Mouse (Mus musculus) MEL (cell line): ENCODE measurements around the gene Dmrta1. TPM values are rescaled to one million over a fixed set of nuclear protein-coding genes. Genes with fewer than 3 reads are reported as not detected.
A peak's percentile ranks its signal among the peaks of the same experiment; 100 is the strongest.

Experiments used
- DNase-seq: peaks from one replicate; pipeline ENCODE4 v3.0.0; 2011; ENCODE audit warnings: low read depth, low spot score
- H3K27ac ChIP-seq: 2 replicates; pipeline ENCODE4 v1.5.1; 2012; ENCODE audit warnings: low read depth, mild to moderate bottlenecking, control low read depth, low read length, moderate library complexity; ENCODE audit not compliant: control insufficient read depth
- H3K27me3 ChIP-seq, 2 experiments: fragments of 150-350 bp in 1 of 2; sonication (generic) in 1 of 2; 2 replicates each; pipeline ENCODE4 v1.6.1; 2012; ENCODE audit warnings: low read length in 2 of 2, mild to moderate bottlenecking in 2 of 2, improper control_type of control experiment in 1 of 2, moderate library complexity in 1 of 2; ENCODE audit not compliant: insufficient read depth in 2 of 2, control insufficient read depth in 1 of 2
- H3K36me3 ChIP-seq, 2 experiments: 2 replicates each; pipeline ENCODE4 v1.6.1; 2012 to 2014; ENCODE audit warnings: low read length in 2 of 2, improper control_type of control experiment in 1 of 2, inconsistent platforms in 1 of 2, mild to moderate bottlenecking in 1 of 2; ENCODE audit not compliant: insufficient read depth in 2 of 2, control insufficient read depth in 1 of 2
- H3K4me1 ChIP-seq, 2 experiments: fragments of 150-350 bp in 1 of 2; sonication (generic) in 1 of 2; 2 replicates each; pipeline ENCODE4 v1.6.1; 2012; ENCODE audit warnings: low read length in 2 of 2, improper control_type of control experiment in 1 of 2, mild to moderate bottlenecking in 1 of 2; ENCODE audit not compliant: insufficient read depth in 2 of 2, control insufficient read depth in 1 of 2
- H3K4me3 ChIP-seq, 2 experiments: fragments of 150-350 bp in 1 of 2; sonication (generic) in 1 of 2; 2 replicates each; pipeline ENCODE4 v1.5.1; 2012; ENCODE audit warnings: low read depth in 2 of 2, low read length in 2 of 2, mild to moderate bottlenecking in 2 of 2, moderate library complexity in 2 of 2, control low read depth in 1 of 2, improper control_type of control experiment in 1 of 2; ENCODE audit not compliant: control insufficient read depth in 1 of 2, insufficient read depth in 1 of 2
- H3K79me2 ChIP-seq: 2 replicates; pipeline ENCODE4 v1.6.1; 2012; ENCODE audit warnings: mild to moderate bottlenecking, low read length, moderate library complexity; ENCODE audit not compliant: control insufficient read depth, poor library complexity, insufficient read depth
- H3K9ac ChIP-seq: 2 replicates; pipeline ENCODE4 v1.6.1; 2012; ENCODE audit warnings: low read depth, mild to moderate bottlenecking, control low read depth, low read length, moderate library complexity; ENCODE audit not compliant: control insufficient read depth, poor library complexity, severe bottlenecking
- H3K9me3 ChIP-seq: fragments of 150-350 bp; sonication (generic); replicated peaks from 2 replicates; pipeline ENCODE4 v1.6.1; 2012; ENCODE audit warnings: mild to moderate bottlenecking, low read length, improper control_type of control experiment, moderate library complexity; ENCODE audit not compliant: insufficient read depth
- BHLHE40 ChIP-seq: IDR thresholded peaks from 2 replicates; pipeline ENCODE4 v1.6.1; 2012; ENCODE audit warnings: low read depth, mild to moderate bottlenecking, inconsistent platforms, low read length, improper control_type of control experiment, borderline replicate concordance
- CHD1 ChIP-seq: IDR thresholded peaks from 2 replicates; pipeline ENCODE4 v1.6.1; 2012; ENCODE audit warnings: low read depth, mild to moderate bottlenecking, inconsistent platforms, low read length, improper control_type of control experiment
- CHD2 ChIP-seq: IDR thresholded peaks from 2 replicates; pipeline ENCODE4 v1.6.1; 2011; ENCODE audit warnings: low read length, improper control_type of control experiment
- CTCF ChIP-seq, 3 experiments: IDR thresholded peaks in 2 of 3; conservative IDR thresholded peaks in 1 of 3; 2 replicates each; pipeline ENCODE4 v1.5.1; 2011 to 2012; ENCODE audit warnings: low read length in 3 of 3, low read depth in 2 of 3, mild to moderate bottlenecking in 2 of 3, improper control_type of control experiment in 1 of 3, inconsistent platforms in 1 of 3, mixed read lengths in 1 of 3, moderate library complexity in 1 of 3; ENCODE audit not compliant: control insufficient read depth in 1 of 3, insufficient read depth in 1 of 3, poor library complexity in 1 of 3, severe bottlenecking in 1 of 3
- E2F4 ChIP-seq: IDR thresholded peaks from 2 replicates; pipeline ENCODE4 v1.6.1; 2011; ENCODE audit warnings: low read depth, low read length, improper control_type of control experiment, borderline replicate concordance
- ELF1 ChIP-seq: IDR thresholded peaks from 2 replicates; pipeline ENCODE4 v1.6.1; 2014; ENCODE audit warnings: low read depth, mild to moderate bottlenecking, inconsistent platforms, low read length, improper control_type of control experiment, moderate library complexity
- GABPA ChIP-seq: IDR thresholded peaks from 2 replicates; pipeline ENCODE4 v1.6.1; 2012; ENCODE audit warnings: low read depth, mild to moderate bottlenecking, inconsistent platforms, low read length, improper control_type of control experiment, moderate library complexity
- GATA1 ChIP-seq: IDR thresholded peaks from 2 replicates; pipeline ENCODE4 v1.6.1; 2011; ENCODE audit warnings: low read depth, low read length, improper control_type of control experiment
- HCFC1 ChIP-seq: IDR thresholded peaks from 2 replicates; pipeline ENCODE4 v1.6.1; 2012; ENCODE audit warnings: low read depth, mild to moderate bottlenecking, inconsistent platforms, low read length, improper control_type of control experiment, moderate library complexity
- JUND ChIP-seq: IDR thresholded peaks from 2 replicates; pipeline ENCODE4 v1.6.1; 2011; ENCODE audit warnings: low read depth, mild to moderate bottlenecking, improper control_type of control experiment, low read length
- KAT2A ChIP-seq: conservative IDR thresholded peaks from 2 replicates; pipeline ENCODE4 v1.6.1; 2012; ENCODE audit warnings: low read depth, low read length, improper control_type of control experiment, inconsistent platforms
- MAFK ChIP-seq: IDR thresholded peaks from 2 replicates; pipeline ENCODE4 v1.6.1; 2011; ENCODE audit warnings: low read depth, mild to moderate bottlenecking, low read length, improper control_type of control experiment, borderline replicate concordance
- MAX ChIP-seq: IDR thresholded peaks from 2 replicates; pipeline ENCODE4 v1.6.1; 2011; ENCODE audit warnings: low read length, improper control_type of control experiment
- MAZ ChIP-seq: IDR thresholded peaks from 2 replicates; pipeline ENCODE4 v1.6.1; 2012; ENCODE audit warnings: low read depth, mild to moderate bottlenecking, inconsistent platforms, low read length, improper control_type of control experiment
- NELFE ChIP-seq: IDR thresholded peaks from 2 replicates; pipeline ENCODE4 v1.6.1; 2011; ENCODE audit warnings: low read depth, low read length, improper control_type of control experiment
- POLR2A ChIP-seq, 2 experiments: IDR thresholded peaks; 2 replicates each; pipeline ENCODE4 v1.6.1; 2011 to 2012; ENCODE audit warnings: low read length in 2 of 2, mild to moderate bottlenecking in 2 of 2, control low read depth in 1 of 2, improper control_type of control experiment in 1 of 2, low read depth in 1 of 2, moderate library complexity in 1 of 2; ENCODE audit not compliant: control insufficient read depth in 1 of 2, insufficient read depth in 1 of 2, poor library complexity in 1 of 2
- RAD21 ChIP-seq: IDR thresholded peaks from 2 replicates; pipeline ENCODE4 v1.6.1; 2011; ENCODE audit warnings: mild to moderate bottlenecking, low read depth, low read length, improper control_type of control experiment
- RCOR1 ChIP-seq: IDR thresholded peaks from 2 replicates; pipeline ENCODE4 v1.6.1; 2012; ENCODE audit warnings: low read depth, mild to moderate bottlenecking, inconsistent platforms, low read length, improper control_type of control experiment
- SIN3A ChIP-seq: IDR thresholded peaks from 2 replicates; pipeline ENCODE4 v1.6.1; 2012; ENCODE audit warnings: low read length, improper control_type of control experiment, inconsistent platforms
- TAL1 ChIP-seq: IDR thresholded peaks from 2 replicates; pipeline ENCODE4 v1.6.1; 2012; ENCODE audit warnings: mild to moderate bottlenecking, inconsistent platforms, low read length, moderate library complexity, mixed read lengths
- TBP ChIP-seq: IDR thresholded peaks from 2 replicates; pipeline ENCODE4 v1.8.0; 2011; ENCODE audit warnings: low read depth, low read length, improper control_type of control experiment
- USF2 ChIP-seq, 2 experiments: IDR thresholded peaks; 2 replicates each; pipeline ENCODE4 v1.6.1; 2011 to 2012; ENCODE audit warnings: improper control_type of control experiment in 2 of 2, low read length in 2 of 2, borderline replicate concordance in 1 of 2, inconsistent platforms in 1 of 2, low read depth in 1 of 2, mild to moderate bottlenecking in 1 of 2; ENCODE audit not compliant: insufficient read depth in 1 of 2
- ZC3H11A ChIP-seq: IDR thresholded peaks from 2 replicates; pipeline ENCODE4 v1.6.1; 2012; ENCODE audit warnings: low read depth, mild to moderate bottlenecking, inconsistent platforms, low read length, improper control_type of control experiment
- ZKSCAN1 ChIP-seq: IDR thresholded peaks from 2 replicates; pipeline ENCODE4 v1.6.1; 2012; ENCODE audit warnings: low read depth, mild to moderate bottlenecking, inconsistent platforms, low read length, improper control_type of control experiment, moderate library complexity
- ZMIZ1 ChIP-seq: IDR thresholded peaks from 2 replicates; pipeline ENCODE4 v1.6.1; 2012; ENCODE audit warnings: low read depth, mild to moderate bottlenecking, inconsistent platforms, low read length, improper control_type of control experiment, moderate library complexity
- ZNF384 ChIP-seq: IDR thresholded peaks from 2 replicates; pipeline ENCODE4 v1.6.1; 2012; ENCODE audit warnings: low read depth, mild to moderate bottlenecking, inconsistent platforms, low read length, improper control_type of control experiment
- polyA plus RNA-seq, 2 experiments: library from polyadenylated mRNA; stranded (reverse) in 1 of 2; unstranded in 1 of 2; fragments of >175 nt in 1 of 2; fragments of >200 nt in 1 of 2; gene quantifications; 2 replicates each; pipeline versions ENCODE4 v1.2.1 to v1.2.4; 2012; ENCODE audit warnings: low replicate concordance in 2 of 2, low read depth in 1 of 2; ENCODE audit not compliant: insufficient read length in 2 of 2, insufficient read depth in 1 of 2, missing spikeins in 1 of 2
- total RNA-seq: library from RNA; depleted of rRNA; stranded (reverse); fragments of 300-350 nt; gene quantifications from 2 replicates; pipeline ENCODE4 v1.2.3, GENCODE M21; 2012; rRNA removed

Gene Dmrta1
- not detected in 2 replicates for total RNA-seq
- polyA plus RNA-seq: under 1 TPM in 1 of 2 experiments, not detected in 1; 0.08 TPM

DNA sequence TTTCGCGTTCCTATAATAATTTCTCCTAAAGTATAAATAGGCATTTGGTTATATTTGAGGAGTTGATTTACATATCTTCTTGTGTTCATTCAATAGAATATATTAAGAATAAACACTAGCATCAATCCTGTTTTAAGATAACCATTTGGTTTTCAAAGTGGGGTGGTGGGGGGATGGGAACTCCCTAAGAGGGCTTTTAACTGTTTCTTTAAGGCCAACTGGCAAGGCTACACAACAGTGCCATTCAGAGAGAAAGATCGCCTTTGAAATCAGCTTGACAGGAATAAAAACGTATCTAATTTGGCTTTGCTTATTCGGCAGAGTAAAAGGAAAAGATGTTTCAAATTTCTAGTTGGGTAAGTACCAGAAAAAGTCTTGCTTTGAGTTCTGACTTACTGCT is at the start of gene Dmrta1:
Gene Dmrta1 (plus strand): TSS at position 242 of the 400 bp plus-strand sequence.
- no peak within 1 kb of the TSS for H3K4me3 ChIP-seq
- TF ChIP-seq ZC3H11A (no peak), BHLHE40 (no peak), POLR2A (IDR thresholded peaks at IDR 0.05; ENCODE audit: control insufficient read depth in 1 of 2, insufficient read depth in 1 of 2, low read depth in 1 of 2, low read length in 2 of 2, poor library complexity in 1 of 2) (no peak)
- H3K9me3 ChIP-seq: no peaks in the 10 kb centered on the region

DNA sequence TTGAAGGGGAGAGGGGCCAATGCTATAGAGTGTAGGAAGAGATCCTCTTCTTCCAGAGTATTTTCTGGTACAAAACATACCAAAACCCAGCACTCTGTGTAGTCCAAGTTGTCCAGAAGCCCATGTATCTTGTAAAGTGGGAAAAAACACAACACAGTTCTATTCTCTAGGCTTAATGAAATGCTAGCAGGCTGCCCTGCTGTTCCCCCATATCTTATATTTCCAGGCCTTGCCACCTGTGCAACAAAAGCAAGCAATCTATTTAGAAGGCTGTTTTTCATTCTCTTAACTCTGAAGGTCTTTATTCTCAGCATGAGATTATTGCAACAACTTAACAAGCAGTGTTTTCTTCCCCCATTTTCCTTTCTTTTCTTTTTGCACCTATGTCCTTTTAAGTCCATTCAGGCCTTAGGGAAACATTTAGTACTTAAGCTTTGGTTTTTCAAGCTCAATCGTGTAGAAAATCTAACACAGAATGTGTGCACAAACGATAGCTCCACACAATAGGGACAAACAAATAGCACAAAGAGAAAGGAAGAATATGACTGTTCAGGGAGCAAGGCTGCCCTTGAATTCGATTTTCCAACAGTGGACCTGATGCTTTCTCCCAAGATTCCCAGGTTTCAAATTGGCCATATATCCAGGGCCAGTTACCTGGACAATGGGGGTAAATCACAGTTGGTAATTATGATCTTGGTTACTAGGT is 48.7 kb upstream of the Dmrta1 start:
- no peaks in the 10 kb centered on the region for H3K79me2 ChIP-seq
- DNase-seq: no peak
- TF ChIP-seq BHLHE40: no peak
- no peak for TF ChIP-seq MAX
- TF ChIP-seq ELF1: no peak
- no peak for TF ChIP-seq NELFE
- no peak for TF ChIP-seq RCOR1
- TF ChIP-seq USF2 (IDR thresholded peaks at IDR 0.05; ENCODE audit: borderline replicate concordance in 1 of 2, insufficient read depth in 1 of 2, low read depth in 1 of 2, low read length in 2 of 2): no peak

More for the DNA sequence above, at the start of gene Dmrta1:
- no peaks in the 10 kb centered on the region for H3K79me2 ChIP-seq
- no peak within 1 kb of the TSS for H3K27ac ChIP-seq
- H3K4me1 ChIP-seq: no peaks in the 10 kb centered on the region
- no peaks in the 10 kb centered on the region for H3K36me3 ChIP-seq
- no peak for DNase-seq
- no peak within 1 kb of the TSS for H3K9ac ChIP-seq
- H3K27me3 ChIP-seq: no peaks in the 10 kb centered on the region

GRCm38 (mm10) chr4:89631560-89631959 is 47.7 kb upstream of the Dmrta1 start:
- Histone ChIP-seq H3K9ac (no peak overlapping the region), H3K27ac (no peak overlapping the region), H3K9me3 (no peaks in the 10 kb centered on the region), H3K4me1 (no peaks in the 10 kb centered on the region; a peak in 1 of 4 replicates), H3K27me3 (no peaks in the 10 kb centered on the region), H3K4me3 (no peak overlapping the region), H3K36me3 (no peaks in the 10 kb centered on the region; a peak in 1 of 4 replicates), H3K79me2 (no peaks in the 10 kb centered on the region)
- TF ChIP-seq ZNF384 (no peak), MAFK (no peak), CTCF (IDR thresholded peaks at IDR 0.05 in 2 of 3, conservative IDR thresholded peaks at IDR 0.05 in 1 of 3; ENCODE audit: control insufficient read depth in 1 of 3, insufficient read depth in 1 of 3, low read depth in 2 of 3, low read length in 3 of 3, poor library complexity in 1 of 3, severe bottlenecking in 1 of 3) (no peak), TAL1 (no peak), ZKSCAN1 (no peak), CHD2 (no peak), MAZ (no peak), GATA1 (no peak), HCFC1 (no peak), JUND (no peak), ZMIZ1 (no peak), MAX (no peak), GABPA (no peak), RAD21 (no peak), SIN3A (no peak), CHD1 (no peak), KAT2A (no peak), USF2 (IDR thresholded peaks at IDR 0.05; ENCODE audit: borderline replicate concordance in 1 of 2, insufficient read depth in 1 of 2, low read depth in 1 of 2, low read length in 2 of 2) (no peak), E2F4 (no peak), TBP (no peak)
- peak; percentile 17 for DNase-seq

More for the DNA sequence above, 48.7 kb upstream of the Dmrta1 start:
- no peaks in the 10 kb centered on the region; a peak in 1 of 4 replicates for H3K36me3 ChIP-seq
- no peak overlapping the region for H3K4me3 ChIP-seq
- no peaks in the 10 kb centered on the region for H3K4me1 ChIP-seq
- H3K9ac ChIP-seq: no peak overlapping the region
- H3K9me3 ChIP-seq: no peaks in the 10 kb centered on the region
- H3K27ac ChIP-seq: no peak overlapping the region
- H3K27me3 ChIP-seq: no peaks in the 10 kb centered on the region
